Mouse (Mus musculus) megakaryocyte, embryonic 14.5 days (primary cell): ENCODE data around the gene Hyal1.

Source experiments
- FLI1 ChIP-seq: IDR thresholded peaks from 2 replicates; pipeline ENCODE4 v1.6.1; 2012; ENCODE audit warnings: low read length, inconsistent platforms, mixed read lengths
- GATA1 ChIP-seq: IDR thresholded peaks from 3 replicates; pipeline ENCODE4 v1.6.1; 2012; ENCODE audit warnings: mixed read lengths, low read length, inconsistent platforms, borderline replicate concordance

DNA sequence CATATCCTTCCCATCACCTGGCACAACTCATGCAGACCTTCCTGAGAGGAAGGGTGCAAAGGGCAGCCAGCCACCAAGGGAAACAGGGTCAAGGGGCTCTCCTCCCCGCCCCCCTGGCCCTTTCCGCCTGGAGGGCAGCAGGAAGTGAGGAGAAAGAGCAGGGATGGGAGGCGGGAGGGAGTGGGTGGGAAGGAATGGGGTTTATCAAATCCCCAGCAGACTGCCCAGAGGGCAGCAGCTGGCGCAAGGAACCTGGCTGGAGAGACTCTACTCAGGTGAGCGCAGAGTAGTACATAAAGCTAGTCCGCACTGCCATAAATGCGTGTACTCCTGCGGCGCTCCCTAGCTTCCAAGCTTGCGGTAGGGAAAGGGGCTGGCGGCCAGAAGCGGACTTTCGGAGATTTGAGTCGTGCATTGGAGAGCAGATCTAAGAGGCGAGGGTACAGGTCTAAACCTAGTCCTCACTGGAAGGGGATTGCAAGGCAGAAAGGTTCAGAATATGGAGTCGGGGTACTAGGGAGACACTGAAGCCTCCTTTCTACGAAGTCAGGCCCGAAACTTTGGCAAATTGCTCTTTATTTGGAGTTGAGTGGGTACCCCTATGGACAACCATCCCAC lies 8.9 kb upstream of the Hyal1 start, which contains the start of gene Hyal2:
- TF ChIP-seq GATA1 (no peak), FLI1 (no peak)
